ENCODE assay signal across 22 mouse cellular contexts in genomic region chr10:28609136-28609535, GRCm38 (mm10). TPM values are rescaled to one million over a fixed set of nuclear protein-coding genes. Genes with fewer than 3 reads are reported as not detected.
"Had no signal": no experiment of that assay in that cellular context is flagged by ENCODE, and none has a peak within 500 bp of the region (broad histone marks: within the 10 kb centered on the region; RNA-seq: fewer than 3 reads in every experiment).

No protein-coding gene starts in this region.

- DNase-seq: kidney, adult 2 months; kidney, postnatal 36 days; layer of hippocampus, adult 9-11 months; layer of hippocampus, postnatal 36 days; lung, adult 18-20 months; lung, postnatal 36 days; retina, postnatal 1 day; right cerebral cortex, postnatal 4 days; spleen, adult 18-20 months; thymus, adult 2 months; thymus, postnatal 25 days had no signal

- H3K27me3 ChIP-seq: kidney, embryonic 15.5 days; limb, embryonic 15.5 days; megakaryocyte, embryonic 14.5 days; midbrain, embryonic 15.5 days; neural tube, embryonic 12.5 days had no signal

- H3K4me2 ChIP-seq: kidney, embryonic 15.5 days; limb, embryonic 15.5 days; midbrain, embryonic 11.5 days; midbrain, embryonic 15.5 days; neural tube, embryonic 12.5 days had no signal

- H3K27ac ChIP-seq: kidney, embryonic 15.5 days; limb, embryonic 15.5 days; liver, embryonic 14.5 days; midbrain, embryonic 15.5 days; neural tube, embryonic 12.5 days had no signal

- H3K9me3 ChIP-seq: kidney, embryonic 15.5 days; limb, embryonic 15.5 days; megakaryocyte, embryonic 14.5 days; midbrain, embryonic 15.5 days; neural tube, embryonic 12.5 days had no signal

- H3K36me3 ChIP-seq: kidney, embryonic 15.5 days; limb, embryonic 15.5 days; midbrain, embryonic 15.5 days; neural tube, embryonic 12.5 days had no signal

- H3K9ac ChIP-seq: kidney, embryonic 15.5 days; limb, embryonic 15.5 days; liver, embryonic 14.5 days; midbrain, embryonic 15.5 days; neural tube, embryonic 12.5 days had no signal

- ATAC-seq: midbrain, embryonic 15.5 days had no signal

- H3K4me1 ChIP-seq: kidney, embryonic 15.5 days; limb, embryonic 15.5 days; midbrain, embryonic 15.5 days; neural tube, embryonic 12.5 days had no signal

- H3K4me3 ChIP-seq: kidney, embryonic 15.5 days; limb, embryonic 15.5 days; megakaryocyte, embryonic 14.5 days; midbrain, embryonic 15.5 days; neural tube, embryonic 12.5 days had no signal

RNA-seq across cellular contexts. Expression of gene Themis, which starts 59.0 kb away (rescaled TPM):
- total RNA-seq: layer of hippocampus, adult 18-20 months; layer of hippocampus, postnatal 36 days; left cerebral cortex, adult 8-10 months had no signal
- polyA plus RNA-seq: kidney, embryonic 15.5 days; limb, embryonic 11.5 days; limb, embryonic 15.5 days; neural tube, embryonic 12.5 days; stomach, embryonic 14.5 days had no signal
